Comparison of ENCODE assay signal across 10 mouse cellular contexts in genomic region chr6:29474736-29475135, GRCm38 (mm10). TPM values are rescaled to one million over a fixed set of nuclear protein-coding genes. Genes with fewer than 3 reads are reported as not detected.
A peak's percentile ranks its signal among the peaks of the same experiment; 100 is the strongest.
DNase-seq lines count a peak whose midpoint lies in the region; ATAC-seq lines count a peak whose summit lies in the region.
"Had no signal": no experiment of that assay in that cellular context is flagged by ENCODE, and none has a peak within 500 bp of the region (broad histone marks: within the 10 kb centered on the region; RNA-seq: fewer than 3 reads in every experiment).

No protein-coding gene starts in this region.

- H3K36me3 ChIP-seq in hindbrain, embryonic 15.5 days, result peaks cover 16% of the 10 kb centered on the region
- H3K36me3 ChIP-seq in hindbrain, embryonic 16.5 days (ENCODE audit: control insufficient read depth, insufficient read depth, low read length), result peaks cover 17% of the 10 kb centered on the region
- H3K36me3 ChIP-seq in embryonic facial prominence, embryonic 13.5 days, result peaks cover 25% of the 10 kb centered on the region

- H3K27me3 ChIP-seq in hindbrain, embryonic 15.5 days, result peaks cover 6% of the 10 kb centered on the region; the same call in 1 of the 2 replicates
- H3K27me3 ChIP-seq in hindbrain, embryonic 16.5 days (replicated peaks; ENCODE audit: control insufficient read depth, insufficient read depth, low read length), result no peaks in the 10 kb centered on the region
- no peaks in the 10 kb centered on the region for H3K27me3 ChIP-seq in embryonic facial prominence, embryonic 13.5 days

- no peaks in the 10 kb centered on the region for H3K4me1 ChIP-seq in hindbrain, embryonic 15.5 days (replicated peaks)
- H3K4me1 ChIP-seq in hindbrain, embryonic 16.5 days (ENCODE audit: control insufficient read depth, insufficient read depth, low read depth, low read length), result no peaks in the 10 kb centered on the region
- peaks cover 11% of the 10 kb centered on the region for H3K4me1 ChIP-seq in embryonic facial prominence, embryonic 13.5 days

- no peaks in the 10 kb centered on the region for H3K9me3 ChIP-seq in hindbrain, embryonic 15.5 days
- H3K9me3 ChIP-seq in hindbrain, embryonic 16.5 days (ENCODE audit: control insufficient read depth, low read length), result no peaks in the 10 kb centered on the region; the same call in 1 of the 2 replicates
- no peaks in the 10 kb centered on the region for H3K9me3 ChIP-seq in embryonic facial prominence, embryonic 13.5 days

- no peak overlapping the region for H3K27ac ChIP-seq in hindbrain, embryonic 15.5 days (replicated peaks)
- H3K27ac ChIP-seq in hindbrain, embryonic 16.5 days (ENCODE audit: low read depth, low read length), result no peak overlapping the region
- H3K27ac ChIP-seq in embryonic facial prominence, embryonic 13.5 days, result no peak overlapping the region
- H3K27ac ChIP-seq: heart, adult 2 months had no signal

- WGBS in hindbrain, embryonic 15.5 days, result 51% methylated on average over 2 of the region's 2 CpGs
- 55% methylated on average over 2 of the region's 2 CpGs for WGBS in hindbrain, embryonic 16.5 days
- 53% methylated on average over 2 of the region's 2 CpGs for WGBS in embryonic facial prominence, embryonic 13.5 days

- peak overlapping the region; percentile 51; the same call in 1 of the 2 replicates for H3K4me2 ChIP-seq in hindbrain, embryonic 15.5 days
- no peak overlapping the region for H3K4me2 ChIP-seq in hindbrain, embryonic 16.5 days (ENCODE audit: low read length)
- H3K4me2 ChIP-seq in embryonic facial prominence, embryonic 13.5 days, result peak overlapping the region; percentile 70

- H3K9ac ChIP-seq in hindbrain, embryonic 15.5 days, result no peak overlapping the region
- no peak overlapping the region for H3K9ac ChIP-seq in hindbrain, embryonic 16.5 days (ENCODE audit: low read depth, low read length)
- no peak overlapping the region for H3K9ac ChIP-seq in embryonic facial prominence, embryonic 13.5 days

- peak; percentile 38 for DNase-seq in adipocyte (ENCODE audit: low spot score)
- peak; percentile 71 to 77 for DNase-seq in kidney, postnatal 36 days
- DNase-seq in layer of hippocampus, adult 9-11 months, result no peak
- no peak for DNase-seq in right cerebral cortex, postnatal 36 days (ENCODE audit: low spot score in 2 of 2)
- DNase-seq: heart, adult 2 months had no signal

- ATAC-seq in hindbrain, embryonic 15.5 days (ENCODE audit: low FRiP score, low read depth), result no peak
- ATAC-seq in hindbrain, embryonic 16.5 days, result no peak
- ATAC-seq in embryonic facial prominence, embryonic 13.5 days (ENCODE audit: insufficient number of reproducible peaks, insufficient read depth, low FRiP score, low TSS enrichment, low read depth), result no peak

- H3K4me3 ChIP-seq in hindbrain, embryonic 15.5 days, result no peak overlapping the region
- H3K4me3 ChIP-seq in hindbrain, embryonic 16.5 days (ENCODE audit: low read length), result no peak overlapping the region
- H3K4me3 ChIP-seq in embryonic facial prominence, embryonic 13.5 days, result no peak overlapping the region

RNA-seq across cellular contexts. Expression of gene Atp6v1fnb, which starts 3.5 kb away (rescaled TPM):
- polyA plus RNA-seq in hindbrain, embryonic 15.5 days (2015; fragmentation: Nextera tagmentation; extraction: Ambion mirVana), result 0.35 and 0.42 TPM in 2 replicates
- polyA plus RNA-seq in hindbrain, embryonic 16.5 days (2015; fragmentation: Nextera tagmentation; extraction: Ambion mirVana), result 0.56 TPM in 1 of 2 replicates, not detected in the other
- 0.32 TPM in 1 of 2 replicates, not detected in the other for polyA plus RNA-seq in embryonic facial prominence, embryonic 13.5 days (2015; fragmentation: Nextera tagmentation; extraction: Ambion mirVana)
- polyA plus RNA-seq: frontal cortex, adult 2 months; heart, adult 2 months; limb, embryonic 14.5 days had no signal

RNA-seq across cellular contexts. Expression of gene Atp6v1f, which starts 7.2 kb away (rescaled TPM):
- 346 and 360 TPM in 2 replicates for polyA plus RNA-seq in hindbrain, embryonic 15.5 days (2015; fragmentation: Nextera tagmentation; extraction: Ambion mirVana)
- 341 and 394 TPM in 2 replicates for polyA plus RNA-seq in hindbrain, embryonic 16.5 days (2015; fragmentation: Nextera tagmentation; extraction: Ambion mirVana)
- polyA plus RNA-seq in embryonic facial prominence, embryonic 13.5 days (2015; fragmentation: Nextera tagmentation; extraction: Ambion mirVana), result 221 and 233 TPM in 2 replicates

RNA-seq across cellular contexts. Expression of gene Kcp, which starts 33.0 kb away (rescaled TPM):
- polyA plus RNA-seq in hindbrain, embryonic 15.5 days (2015; fragmentation: Nextera tagmentation; extraction: Ambion mirVana), result 20.3 and 20.8 TPM in 2 replicates
- 15.0 and 22.9 TPM in 2 replicates for polyA plus RNA-seq in hindbrain, embryonic 16.5 days (2015; fragmentation: Nextera tagmentation; extraction: Ambion mirVana)
- polyA plus RNA-seq in embryonic facial prominence, embryonic 13.5 days (2015; fragmentation: Nextera tagmentation; extraction: Ambion mirVana), result 37.9 and 44.7 TPM in 2 replicates

RNA-seq across cellular contexts. Expression of gene Flnc, which starts 41.7 kb away (rescaled TPM):
- 4.2 and 5.1 TPM in 2 replicates for polyA plus RNA-seq in hindbrain, embryonic 15.5 days (2015; fragmentation: Nextera tagmentation; extraction: Ambion mirVana)
- polyA plus RNA-seq in hindbrain, embryonic 16.5 days (2015; fragmentation: Nextera tagmentation; extraction: Ambion mirVana), result 2.7 and 5.1 TPM in 2 replicates
- polyA plus RNA-seq in embryonic facial prominence, embryonic 13.5 days (2015; fragmentation: Nextera tagmentation; extraction: Ambion mirVana), result 11.3 and 12.2 TPM in 2 replicates

RNA-seq across cellular contexts. Expression of gene Irf5, which starts 51.7 kb away (rescaled TPM):
- 1.7 and 2.5 TPM in 2 replicates for polyA plus RNA-seq in hindbrain, embryonic 15.5 days (2015; fragmentation: Nextera tagmentation; extraction: Ambion mirVana)
- 2.2 and 3.3 TPM in 2 replicates for polyA plus RNA-seq in hindbrain, embryonic 16.5 days (2015; fragmentation: Nextera tagmentation; extraction: Ambion mirVana)
- polyA plus RNA-seq in embryonic facial prominence, embryonic 13.5 days (2015; fragmentation: Nextera tagmentation; extraction: Ambion mirVana), result 3.6 and 4.6 TPM in 2 replicates

Comparison
In these comparisons a context has a peak if more than half of its experiments do, and no peak if none do; other contexts are left out.
1. DNase-seq: peak in adipocyte (single experiment) and kidney, postnatal 36 days (2 of 2); none in layer of hippocampus, adult 9-11 months (single experiment) and right cerebral cortex, postnatal 36 days (0 of 2).